Mouse (Mus musculus): ENCODE results near the gene Eif4g1.

The Eif4g1 gene

DNA sequence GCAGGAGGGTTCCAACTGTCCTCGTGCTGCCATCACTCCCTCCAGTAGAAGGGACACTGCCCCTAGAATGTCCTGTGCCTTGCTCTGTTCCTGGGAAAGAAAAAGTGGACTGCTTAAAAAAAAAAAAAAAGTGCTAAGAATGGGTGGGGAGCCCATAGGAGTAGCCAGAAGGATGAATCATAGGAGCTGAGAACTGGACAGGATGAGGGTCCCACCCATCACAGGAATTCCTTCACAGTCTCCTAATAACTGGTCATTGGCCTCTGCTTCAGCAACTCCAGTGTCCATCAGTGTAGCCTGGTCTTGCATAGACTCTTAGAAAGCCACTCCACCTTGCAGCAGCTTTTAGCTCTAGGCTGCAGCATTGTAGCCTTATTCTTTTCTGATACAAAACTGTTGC is 58.3 kb downstream of the Eif4g1 start:
- no peak for DNase-seq

DNA sequence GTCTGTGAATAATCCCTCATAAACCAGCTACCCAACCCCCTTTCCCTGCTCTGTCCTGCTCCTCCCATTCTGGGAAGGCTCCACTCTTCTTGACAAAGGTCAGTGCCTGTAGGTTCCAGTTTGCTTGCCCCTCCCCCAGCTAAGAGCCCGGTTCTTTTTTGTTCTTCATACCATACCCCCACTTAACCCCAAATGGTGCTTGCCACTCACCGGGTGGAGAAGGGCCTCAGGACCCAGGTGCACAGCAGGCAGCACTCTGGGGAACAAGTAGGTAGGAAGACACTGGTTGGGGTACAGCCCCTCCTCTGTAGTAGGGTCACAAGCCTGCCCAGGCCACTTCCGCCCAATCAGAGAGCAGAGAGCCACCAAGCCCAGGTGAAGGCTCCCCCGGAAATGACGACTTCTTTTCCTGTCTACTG is 62.2 kb downstream of the Eif4g1 start:
- no peak for DNase-seq

DNA sequence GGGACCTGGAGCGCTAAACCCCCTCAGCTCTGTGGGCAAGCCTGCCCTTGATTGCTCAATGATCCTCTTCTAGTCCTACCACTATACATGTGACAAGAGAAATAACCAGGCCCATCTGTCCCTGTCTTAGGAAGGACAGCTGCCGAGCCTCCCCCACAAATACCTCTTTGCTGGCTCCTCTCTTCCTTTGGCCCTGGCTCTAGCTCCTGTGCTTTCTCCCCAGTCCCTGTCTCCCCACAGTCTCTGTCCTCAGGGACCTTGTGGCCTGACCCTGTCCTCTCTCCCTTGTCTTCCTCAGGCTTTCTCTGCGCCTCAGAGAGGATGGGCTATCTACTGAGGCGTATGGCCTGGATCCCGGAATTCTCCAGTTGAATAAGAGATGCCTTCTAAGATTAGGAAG is 63.6 kb downstream of the Eif4g1 start:
- no peak for DNase-seq

DNA sequence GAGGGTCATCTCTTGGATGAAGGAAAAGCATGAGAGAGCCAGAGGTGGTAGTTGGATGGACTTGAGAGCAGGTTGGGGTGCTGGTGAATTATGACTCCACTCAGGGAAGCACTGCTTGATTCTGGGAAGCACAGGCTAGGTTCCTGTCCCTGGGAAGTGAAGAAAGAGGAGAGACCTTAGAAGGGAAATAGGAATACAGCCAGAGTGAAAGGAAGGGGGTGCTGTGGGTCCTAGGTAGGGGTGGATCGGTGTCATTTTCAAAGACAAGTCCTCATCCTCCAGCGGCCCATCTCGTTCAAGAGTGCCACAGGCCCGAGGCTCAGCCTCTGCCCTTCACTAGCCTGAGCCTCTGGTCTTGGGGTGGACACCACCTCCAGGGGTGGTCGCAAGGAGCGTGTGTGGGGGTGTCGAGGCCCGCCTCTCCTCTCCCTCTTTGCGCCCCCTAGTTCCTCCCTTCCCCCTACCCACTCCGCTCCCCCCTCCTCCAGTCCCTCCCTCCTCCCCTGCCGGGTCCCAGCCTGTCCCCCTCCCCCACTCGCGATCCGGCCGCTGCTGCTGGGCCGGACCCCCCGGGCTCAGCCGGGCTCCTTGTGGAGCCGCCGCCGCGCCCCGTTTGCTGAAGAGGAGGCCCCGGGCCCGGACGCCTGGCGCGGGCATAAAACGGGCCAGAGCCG is 64.3 kb downstream of the Eif4g1 start:
- peak; percentile 59 for DNase-seq

DNA sequence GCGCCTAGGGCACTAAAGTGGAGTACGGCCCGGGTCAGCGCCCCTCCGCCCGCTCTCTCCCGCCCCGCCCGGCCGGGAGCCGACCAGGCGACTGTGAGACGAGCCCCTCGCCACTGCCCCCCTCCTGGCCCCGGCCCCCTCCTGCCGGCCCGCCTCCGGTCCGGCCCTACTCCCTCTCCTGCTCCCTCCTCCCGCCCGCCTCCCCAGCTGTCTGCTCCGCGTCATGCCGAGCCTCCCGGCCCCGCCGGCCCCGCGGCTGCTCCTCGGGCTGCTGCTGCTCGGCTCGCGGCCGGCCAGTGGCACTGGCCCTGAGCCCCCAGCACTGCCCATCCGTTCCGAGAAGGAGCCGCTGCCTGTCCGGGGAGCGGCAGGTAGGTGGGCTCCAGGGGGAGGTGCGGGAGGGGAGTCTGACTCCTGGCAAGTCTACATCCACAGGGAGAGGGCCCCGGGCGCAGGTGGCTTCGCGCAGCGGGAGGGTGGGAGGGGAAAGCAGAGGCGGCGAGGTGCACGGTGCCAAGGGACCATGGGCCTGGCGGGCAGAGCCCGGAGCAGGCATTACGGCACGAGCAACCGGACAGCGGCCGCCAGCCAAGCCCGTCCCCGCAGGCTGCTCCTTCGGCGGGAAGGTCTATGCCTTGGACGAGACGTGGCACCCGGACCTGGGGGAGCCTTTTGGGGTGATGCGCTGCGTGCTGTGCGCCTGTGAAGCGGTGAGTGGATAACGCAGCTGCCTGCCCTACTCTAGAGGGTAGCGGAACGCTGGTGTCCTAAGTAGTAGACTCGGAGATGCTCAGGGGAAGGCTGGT is 65.0 kb downstream of the Eif4g1 start, which contains the start of gene Chrd:
Chrd (plus strand) TSS at position 203 of the 806 bp plus-strand sequence.
- DNase-seq, result peak; percentile 82

DNA sequence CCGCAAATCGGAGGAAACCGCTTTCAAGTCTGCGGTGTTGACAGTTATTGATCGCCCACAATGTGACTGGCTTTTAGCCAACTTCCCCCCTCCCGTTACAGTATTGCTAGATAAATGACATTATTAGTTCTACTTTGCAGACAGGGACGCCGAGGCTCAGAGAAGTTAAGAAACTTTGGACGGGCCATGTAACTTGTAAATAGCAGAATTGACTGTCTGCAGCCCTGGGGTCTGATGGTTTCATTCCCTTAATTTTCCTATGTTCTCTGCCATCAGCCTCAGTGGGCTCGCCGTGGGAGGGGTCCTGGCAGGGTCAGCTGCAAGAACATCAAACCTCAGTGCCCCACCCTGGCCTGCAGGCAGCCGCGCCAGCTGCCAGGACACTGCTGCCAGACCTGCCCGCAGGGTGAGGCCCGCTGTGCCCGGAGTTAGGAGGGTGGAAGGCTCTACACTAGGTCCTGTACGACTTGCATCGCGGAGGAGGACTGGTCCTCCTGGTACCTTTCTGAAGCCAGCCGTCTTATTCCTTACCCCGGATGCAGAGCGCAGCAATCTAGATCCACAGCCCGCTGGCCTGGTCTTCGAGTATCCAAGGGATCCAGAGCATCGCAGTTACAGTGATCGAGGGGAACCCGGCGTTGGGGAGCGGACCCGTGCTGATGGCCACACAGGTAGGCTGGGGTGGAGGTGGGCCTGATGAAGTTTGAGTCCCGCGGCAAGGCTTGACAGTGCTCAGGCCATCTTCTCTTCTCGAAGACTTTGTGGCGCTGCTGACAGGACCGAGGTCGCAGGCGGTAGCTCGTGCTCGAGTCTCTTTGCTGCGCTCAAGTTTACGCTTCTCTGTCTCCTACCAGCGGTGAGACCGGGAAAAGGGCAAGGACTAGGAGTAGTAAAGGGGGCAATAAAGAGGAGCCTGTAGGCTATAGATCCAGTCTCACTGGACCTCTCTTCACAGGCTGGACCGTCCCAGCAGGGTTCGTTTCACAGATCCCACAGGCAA is 65.9 kb downstream of the Eif4g1 start, which contains the start of gene Thpo:
Thpo (minus strand) TSS at position 781 of the 1,000 bp plus-strand sequence.
- peak; percentile 69 for DNase-seq

DNA sequence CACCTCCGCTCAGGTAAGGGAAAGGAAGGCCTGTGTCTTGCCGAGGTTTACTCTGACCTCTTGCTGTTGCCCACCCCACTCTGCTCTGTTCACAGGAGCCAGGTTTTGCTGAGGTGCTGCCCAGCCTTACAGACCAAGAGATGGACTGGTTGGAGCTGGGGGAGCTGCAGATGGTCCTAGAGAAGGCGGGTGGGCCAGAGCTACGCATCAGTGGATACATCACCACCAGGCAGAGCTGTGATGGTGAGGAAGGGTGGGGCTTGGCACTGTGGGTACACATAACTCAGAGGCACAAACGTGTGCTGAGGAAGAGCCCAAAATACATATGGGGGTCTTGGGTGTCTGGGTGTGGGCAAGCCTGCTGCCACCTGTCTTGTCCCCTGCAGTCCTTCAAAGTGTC is 67.5 kb downstream of the Eif4g1 start:
- DNase-seq, result no peak

DNA sequence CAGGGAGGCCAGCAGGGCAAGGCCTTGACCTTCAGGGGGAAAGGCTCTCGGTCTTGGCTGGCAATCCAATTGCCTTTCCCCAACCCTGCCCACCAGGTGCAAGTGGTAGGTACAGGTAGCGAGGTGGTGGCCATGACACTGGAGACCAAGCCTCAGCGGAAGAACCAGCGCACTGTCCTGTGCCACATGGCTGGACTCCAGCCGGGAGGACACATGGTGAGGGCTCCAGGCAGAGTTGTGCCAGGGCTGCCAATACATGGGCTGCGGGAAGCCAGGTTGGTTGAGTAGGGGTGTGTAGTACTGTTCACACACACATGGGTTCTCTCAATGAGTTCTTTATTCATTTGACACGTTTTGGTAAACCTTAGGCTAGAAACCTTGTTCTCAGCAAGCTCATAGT is 68.1 kb downstream of the Eif4g1 start:
- no peak for DNase-seq

DNA sequence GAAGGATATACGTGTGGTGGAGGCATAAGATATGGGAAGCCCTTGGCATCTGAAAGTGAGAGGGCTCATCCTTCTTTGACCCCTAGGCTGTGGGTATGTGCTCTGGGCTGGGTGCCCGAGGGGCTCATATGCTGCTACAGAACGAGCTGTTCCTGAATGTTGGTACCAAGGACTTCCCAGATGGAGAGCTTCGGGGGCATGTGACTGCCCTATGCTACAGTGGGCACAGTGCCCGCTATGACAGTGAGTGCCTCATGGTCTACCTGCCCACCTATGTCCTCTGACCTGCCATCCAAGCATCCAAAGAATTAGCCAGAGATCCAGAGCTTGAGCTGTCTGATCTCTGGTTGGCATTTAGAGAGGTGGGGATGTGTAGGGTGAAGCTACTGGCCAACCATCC is 68.7 kb downstream of the Eif4g1 start:
- DNase-seq, result no peak

DNA sequence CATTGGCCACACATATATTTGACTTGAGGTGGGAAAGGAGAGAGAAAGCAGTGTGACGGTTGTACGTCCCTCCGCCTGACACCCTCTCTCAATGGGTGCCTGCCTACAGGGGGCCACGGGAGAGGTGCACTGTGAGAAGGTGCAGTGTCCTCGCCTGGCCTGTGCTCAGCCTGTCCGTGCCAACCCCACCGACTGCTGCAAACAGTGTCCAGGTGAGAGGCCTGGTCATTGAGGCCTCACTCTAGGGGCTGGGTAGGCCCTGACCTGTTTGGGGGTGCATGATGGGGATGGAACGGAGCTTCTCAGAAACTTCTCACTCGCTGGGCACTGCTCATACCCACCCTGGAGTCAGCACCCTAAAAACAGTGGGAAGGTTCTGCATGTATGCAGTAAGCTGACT is 71.7 kb downstream of the Eif4g1 start:
- DNase-seq, result no peak
